Mouse (Mus musculus): Measurements from ENCODE around the gene Zscan18. TPM values are rescaled to one million over a fixed set of nuclear protein-coding genes. Genes with fewer than 3 reads are reported as not detected.
A peak's percentile ranks its signal among the peaks of the same experiment; 100 is the strongest.
"Not testable (repeated sequence)": the region's sequence is repeated elsewhere in the genome, so short reads cannot be mapped to it uniquely, and the experiment has no call there.

Gene Zscan18
- 10 to 100 TPM; 21.6 to 35.9 (median 28.0) TPM for total RNA-seq (2022)

GRCm38 (mm10) chr7:12802866-12803726 is at the start of gene Zscan18:
Zscan18 (minus strand) TSS chr7:12803635.
- peak; percentile 83 for DNase-seq (ENCODE audit: low spot score in 2 of 2)

GRCm38 (mm10) chr7:12835779-12836178 is 32.3 kb upstream of the Zscan18 start:
- DNase-seq (ENCODE audit: low spot score in 2 of 2), result no peak

- DNase-seq (ENCODE audit: low spot score in 2 of 2), result no peak
Measured at GRCm38 (mm10) chr7:12835193-12835671, 31.8 kb upstream of the Zscan18 start.

DNA sequence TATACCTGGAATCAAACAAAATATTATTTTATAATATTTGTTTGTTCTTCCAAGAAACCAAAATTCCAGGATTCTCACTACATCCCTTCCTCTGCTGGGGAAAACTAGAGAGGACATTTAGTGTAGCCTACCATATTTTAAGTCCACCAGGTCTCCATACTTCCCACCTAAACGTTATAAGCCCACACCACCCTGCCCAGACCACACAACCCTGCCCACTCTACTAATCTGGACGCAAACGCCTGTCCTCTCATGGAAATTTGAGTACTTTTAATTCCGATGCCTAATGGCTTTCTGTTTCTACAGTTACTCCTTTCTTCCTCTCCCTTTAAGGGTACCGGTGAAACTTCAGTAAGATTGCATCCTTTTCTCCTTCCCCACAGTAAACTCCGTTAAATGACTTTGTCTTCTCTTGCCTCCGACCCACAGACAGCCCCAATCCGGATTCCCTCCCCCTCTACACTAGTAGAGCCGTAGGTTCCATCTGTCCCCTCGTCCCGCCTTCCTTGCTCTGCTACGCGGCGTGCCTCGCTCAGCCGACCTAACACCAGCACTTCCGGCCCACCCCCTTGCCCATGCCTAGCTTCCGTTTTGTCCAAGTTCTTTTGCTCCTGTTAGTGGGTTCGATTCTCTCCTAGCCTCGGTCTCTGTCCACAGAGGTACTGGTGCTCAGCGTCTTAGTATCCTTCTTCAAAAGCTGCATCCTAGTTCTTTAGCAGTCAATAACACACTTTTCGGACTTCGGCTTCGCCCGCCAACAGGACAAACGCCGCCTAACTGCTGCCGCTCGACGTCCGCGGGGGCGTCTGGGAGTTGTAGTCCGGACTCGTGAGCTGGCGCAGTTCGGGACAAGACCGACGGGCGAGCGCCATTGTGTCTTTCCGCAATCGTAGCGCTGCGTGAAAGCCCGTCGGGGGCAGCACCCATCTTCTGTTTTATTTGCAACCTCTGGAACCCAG is 31.0 kb upstream of the Zscan18 start, which contains the start of gene Zfp110:
Gene Zfp110 (plus strand): TSS at position 600 of the 959 bp plus-strand sequence.
- DNase-seq (ENCODE audit: low spot score in 2 of 2), result peak; percentile 78 to 87

GRCm38 (mm10) chr7:12818521-12819295 is 15.3 kb upstream of the Zscan18 start, which contains the start of gene Zfp329:
Zfp329 (minus strand) TSS chr7:12818858.
- peak; percentile 85 to 94 for DNase-seq (ENCODE audit: low spot score in 2 of 2)

DNA sequence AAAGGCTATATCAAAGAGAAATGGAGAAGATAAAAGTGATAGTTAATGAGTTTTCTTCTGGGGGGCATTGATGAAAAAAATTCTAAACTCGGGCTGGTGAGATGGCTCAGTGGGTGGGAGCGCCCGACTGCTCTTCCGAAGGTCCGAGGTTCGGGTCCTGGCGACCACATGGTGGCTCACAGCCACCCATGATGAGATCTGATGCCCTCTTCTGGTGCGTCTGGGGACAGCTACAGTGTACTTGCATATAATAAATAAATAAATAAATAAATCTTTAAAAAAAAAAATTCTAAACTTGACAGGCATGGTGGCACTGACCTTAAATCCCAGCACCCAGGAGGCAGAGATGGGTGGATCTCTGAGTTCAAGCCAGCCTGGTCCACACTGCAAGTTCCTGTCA is 12.1 kb upstream of the Zscan18 start:
- DNase-seq (ENCODE audit: low spot score in 2 of 2), result no peak

GRCm38 (mm10) chr7:12803727-12804071 is 264 bp upstream of the Zscan18 start:
- no peak for DNase-seq (ENCODE audit: low spot score in 2 of 2)

GRCm38 (mm10) chr7:12799554-12799953 is 3.9 kb downstream of the Zscan18 start:
- no peak for DNase-seq (ENCODE audit: low spot score in 2 of 2)

- no peak for DNase-seq (ENCODE audit: low spot score in 2 of 2)
Measured at GRCm38 (mm10) chr7:12797971-12798370, 5.5 kb downstream of the Zscan18 start.

- not testable (repeated sequence) for DNase-seq (ENCODE audit: low spot score in 2 of 2)
Measured at GRCm38 (mm10) chr7:12792624-12793023, 10.8 kb downstream of the Zscan18 start.

- no peak for DNase-seq (ENCODE audit: low spot score in 2 of 2)
Measured at GRCm38 (mm10) chr7:12788025-12788424, 15.4 kb downstream of the Zscan18 start.

GRCm38 (mm10) chr7:12787333-12787732 is 16.1 kb downstream of the Zscan18 start:
- no peak for DNase-seq (ENCODE audit: low spot score in 2 of 2)

DNA sequence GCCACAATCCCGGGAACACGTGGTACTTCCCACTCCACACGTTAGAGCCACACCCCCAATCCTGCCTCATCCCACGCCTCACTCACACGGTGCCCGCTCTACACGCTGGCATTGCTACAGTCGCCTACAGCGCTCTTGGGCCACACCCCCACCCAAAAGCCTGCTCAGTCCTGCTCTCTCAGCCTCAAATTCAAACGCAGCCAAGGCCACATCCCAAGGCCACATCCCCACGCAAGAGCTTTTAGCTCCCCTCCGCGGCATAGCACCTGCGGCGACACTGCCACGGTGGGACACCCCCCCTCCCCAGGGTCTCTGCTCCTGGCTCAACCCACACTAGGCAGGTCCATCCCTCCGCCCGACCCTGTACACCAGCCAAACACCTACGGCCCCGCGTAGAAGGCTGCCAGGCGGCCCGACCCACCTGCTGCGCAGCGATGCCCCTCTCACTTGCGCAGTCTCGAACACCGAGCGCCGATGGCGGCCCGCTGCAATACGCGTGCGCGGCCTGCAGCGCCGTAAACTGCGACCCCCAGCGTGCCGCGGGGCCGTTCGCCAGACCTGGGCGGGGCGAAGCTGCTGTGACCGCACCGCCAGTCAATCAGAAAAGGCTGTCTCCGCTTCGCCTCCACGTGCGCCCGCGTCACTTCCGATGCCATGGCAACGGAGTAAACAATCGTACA is 23.1 kb downstream of the Zscan18 start:
- peak; percentile 81 to 86 for DNase-seq (ENCODE audit: low spot score in 2 of 2)

DNA sequence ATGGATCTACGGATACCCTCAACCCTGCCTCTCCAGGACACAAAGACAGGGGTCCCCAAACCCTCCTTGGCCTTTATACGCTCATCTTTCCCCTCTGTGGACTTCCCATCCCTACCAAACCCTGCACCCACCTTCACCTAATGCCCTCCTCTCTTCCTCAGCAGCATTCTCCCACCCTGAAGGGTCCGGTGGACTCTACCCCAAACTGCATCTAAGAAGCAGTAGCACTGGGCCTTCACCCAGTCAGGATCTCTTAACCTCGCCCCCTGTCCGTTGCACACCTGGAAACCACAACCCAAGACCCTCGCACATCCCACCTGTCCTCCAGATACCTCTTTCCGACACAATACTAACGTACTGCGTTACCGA is 23.7 kb downstream of the Zscan18 start:
- DNase-seq (ENCODE audit: low spot score in 2 of 2), result no peak

- DNase-seq (ENCODE audit: low spot score in 2 of 2), result peak in 1 of 2 experiments; percentile 11
Measured at GRCm38 (mm10) chr7:12779141-12779540, 24.3 kb downstream of the Zscan18 start.

DNA sequence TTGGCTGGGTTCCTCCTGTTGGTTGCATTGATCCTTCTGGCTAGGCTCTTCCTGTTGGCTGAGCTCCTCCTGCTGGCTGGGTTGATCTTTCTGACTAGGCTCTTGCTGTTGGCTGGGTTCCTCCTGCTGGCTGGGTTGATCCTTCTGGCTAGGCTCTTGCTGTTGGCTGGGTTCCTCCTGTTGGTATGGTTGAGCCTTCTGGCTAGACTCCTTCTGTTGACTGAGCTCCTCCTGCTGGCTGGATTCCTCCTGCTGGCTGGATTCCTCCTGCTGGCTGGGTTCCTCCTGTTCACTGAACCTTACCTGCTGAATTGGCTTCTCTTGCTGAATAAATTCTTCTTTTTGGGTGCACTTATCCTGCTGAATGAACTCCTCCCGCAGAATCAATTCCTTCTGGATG is 28.8 kb downstream of the Zscan18 start:
- DNase-seq (ENCODE audit: low spot score in 2 of 2), result peak; percentile 72 to 79

DNA sequence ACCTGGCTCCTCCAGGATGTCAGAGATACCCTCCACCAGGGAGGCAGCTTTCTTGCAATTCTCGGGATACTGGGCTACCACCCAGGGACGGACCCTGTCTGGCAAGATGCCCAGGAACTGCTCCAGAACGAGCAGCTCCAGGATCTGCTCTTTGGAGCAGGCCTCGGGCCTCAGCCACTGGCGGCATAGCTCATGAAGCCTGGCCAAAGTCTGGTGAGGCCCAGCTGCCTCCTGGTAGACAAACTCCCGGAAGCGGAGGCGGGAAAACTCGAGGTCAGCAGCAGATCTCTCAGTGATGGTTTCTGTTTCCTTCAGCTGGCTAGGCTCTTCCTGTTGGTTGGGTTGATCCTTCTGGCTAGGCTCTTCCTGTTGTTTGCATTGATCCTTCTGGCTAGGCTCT is 29.3 kb downstream of the Zscan18 start:
- DNase-seq (ENCODE audit: low spot score in 2 of 2), result no peak

DNA sequence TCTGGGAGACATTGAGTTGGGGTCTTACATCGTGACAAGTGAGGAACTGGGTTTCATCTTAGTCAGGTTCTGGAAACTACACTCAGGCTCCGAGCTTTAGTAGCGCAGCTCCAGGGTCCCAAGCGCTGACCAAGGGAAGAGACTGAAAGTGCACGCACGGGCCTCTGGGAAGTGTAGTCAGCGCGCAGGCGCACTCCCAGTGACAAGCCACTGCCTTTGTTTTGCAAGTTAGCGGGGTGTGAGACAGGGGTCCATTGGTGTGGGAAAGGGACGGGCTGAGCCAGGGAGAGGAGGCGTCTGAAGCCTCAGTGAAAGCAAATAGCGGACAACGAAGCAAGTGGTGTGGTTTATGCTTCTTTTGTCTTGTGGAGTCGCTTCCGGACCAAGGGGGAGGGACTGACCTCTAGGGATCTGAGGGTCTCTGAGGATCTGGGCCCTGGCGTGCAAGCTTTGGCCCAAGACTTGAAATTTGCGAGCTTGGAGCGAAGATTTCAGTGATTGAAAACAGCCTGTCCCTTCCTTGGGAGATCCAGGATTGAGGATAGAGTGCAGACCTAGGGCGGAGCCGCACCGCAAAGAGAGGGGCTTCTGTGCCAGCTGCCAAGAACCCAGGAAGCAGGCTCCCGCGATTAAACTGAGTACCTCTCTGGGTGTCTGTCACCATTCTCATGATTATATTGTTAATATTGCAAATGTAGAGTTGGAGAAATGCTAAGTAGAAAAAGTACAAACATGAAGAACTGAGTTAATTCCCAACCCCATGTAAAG is 53.8 kb downstream of the Zscan18 start:
- no peak for DNase-seq (ENCODE audit: low spot score in 2 of 2)

DNA sequence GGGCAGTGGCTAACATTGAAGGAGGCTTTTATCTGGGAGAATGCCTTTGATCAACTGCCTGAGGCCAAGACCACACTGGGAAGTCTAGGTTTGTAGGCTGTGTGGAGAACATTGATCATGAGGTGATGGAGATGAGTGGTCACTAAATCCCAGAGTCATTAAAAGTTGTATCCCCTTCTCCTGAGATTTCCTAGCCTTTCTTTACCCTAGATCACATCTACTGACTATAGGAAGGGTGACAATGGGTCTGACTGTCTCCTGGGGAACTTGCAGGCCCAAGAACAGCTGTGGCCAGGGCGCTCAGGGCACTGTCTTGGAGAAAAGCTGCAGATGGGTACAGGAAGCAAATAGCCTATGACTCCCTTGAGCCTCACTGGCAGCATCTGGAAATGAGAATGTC is 68.5 kb downstream of the Zscan18 start, which contains the start of gene Vmn2r56:
Gene Vmn2r56 (minus strand): TSS at position 101 of the 400 bp plus-strand sequence.
- DNase-seq (ENCODE audit: low spot score in 2 of 2), result no peak

Data from layer of hippocampus, adult 8-10 months (tissue).